Mouse (Mus musculus) liver, adult 2 months (tissue): ENCODE measurements around the gene Erg. TPM values are rescaled to one million over a fixed set of nuclear protein-coding genes. Genes with fewer than 3 reads are reported as not detected.

Experiments
- DNase-seq: peaks from one replicate; pipeline ENCODE4 v3.0.0-alpha.2; 2011; ENCODE audit warnings: low read depth, low spot score; ENCODE audit errors: extremely low read depth
- H3K27ac ChIP-seq: fragments of 200-500 bp; replicated peaks from 2 replicates; pipeline ENCODE4 v1.5.1; 2012; ENCODE audit warnings: low read depth, mild to moderate bottlenecking, control low read depth, inconsistent platforms, low read length; ENCODE audit not compliant: insufficient read depth
- H3K27me3 ChIP-seq: fragments of 200-500 bp; 2 replicates; pipeline ENCODE4 v1.6.1; 2012; ENCODE audit warnings: mild to moderate bottlenecking, moderate library complexity, low read length, inconsistent platforms; ENCODE audit not compliant: control insufficient read depth, insufficient read depth
- H3K36me3 ChIP-seq: fragments of 200-500 bp; 2 replicates; pipeline ENCODE4 v1.6.1; 2012; ENCODE audit warnings: low read length, inconsistent platforms; ENCODE audit not compliant: control insufficient read depth, insufficient read depth
- H3K4me1 ChIP-seq: fragments of 200-500 bp; 2 replicates; pipeline ENCODE4 v1.6.1; 2011; ENCODE audit warnings: low read length; ENCODE audit not compliant: control insufficient read depth, insufficient read depth
- H3K4me3 ChIP-seq: fragments of 200-500 bp; 2 replicates; pipeline ENCODE4 v1.5.1; 2011; ENCODE audit warnings: low read depth, mild to moderate bottlenecking, control low read depth, low read length, moderate library complexity; ENCODE audit not compliant: insufficient read depth
- H3K79me2 ChIP-seq: fragments of 200-500 bp; 2 replicates; pipeline ENCODE4 v1.6.1; 2012; ENCODE audit warnings: inconsistent platforms, mild to moderate bottlenecking, low read length, moderate library complexity; ENCODE audit not compliant: control insufficient read depth, insufficient read depth
- H3K9ac ChIP-seq: fragments of 200-500 bp; 2 replicates; pipeline ENCODE4 v1.6.1; 2012; ENCODE audit warnings: low read depth, mild to moderate bottlenecking, control low read depth, inconsistent platforms, low read length
- CTCF ChIP-seq: fragments of 200-500 bp; IDR thresholded peaks from 2 replicates; pipeline ENCODE4 v1.5.1; 2011; ENCODE audit warnings: low read depth, low read length, control low read depth
- POLR2A ChIP-seq: fragments of 200-500 bp; IDR thresholded peaks from 2 replicates; pipeline ENCODE4 v1.6.1; 2011; ENCODE audit warnings: low read length, control low read depth; ENCODE audit not compliant: insufficient read depth; ENCODE audit errors: extremely low read depth
- WGBS: fragments of 180-500 bp; shearing (Covaris S2); methylation state at CpG from one replicate; pipeline ENCODE4 v1.1.7; 2018; 5-methylcytosine and 5-hydroxymethylcytosine counted together
- polyA plus RNA-seq: library from polyadenylated mRNA; depleted of rRNA; stranded (reverse); fragments of >200 nt; gene quantifications from 2 replicates; pipeline ENCODE4 v1.2.3, GENCODE M21; 2012
- total RNA-seq: library from RNA; depleted of rRNA; stranded (reverse); fragments of >200 nt; gene quantifications from 2 replicates; pipeline ENCODE4 v1.2.3, GENCODE M21; 2014

Erg gene
- total and polyA plus RNA-seq, 2 experiments = 4.8 to 5.6 TPM

DNA sequence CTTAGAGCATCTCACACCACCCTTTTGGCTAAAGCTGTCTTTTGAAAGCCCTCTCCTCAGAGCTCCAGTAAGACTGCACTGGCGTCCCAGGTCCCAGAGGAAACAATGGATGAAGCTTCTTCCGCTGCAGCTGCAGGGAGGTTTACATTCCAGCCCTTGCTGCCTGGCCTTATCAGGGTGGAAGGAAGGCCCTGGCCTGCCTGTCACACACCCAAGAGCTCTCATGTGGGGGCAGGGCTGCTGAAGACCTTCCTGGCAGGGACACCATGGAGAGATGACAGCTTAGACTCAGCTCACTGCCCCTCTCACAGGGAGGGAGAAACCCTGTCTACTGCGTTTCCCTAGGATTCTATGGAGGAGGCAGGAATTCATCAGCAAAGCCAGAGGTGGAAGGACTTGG is 239.2 kb downstream of the Erg start:
- Histone ChIP-seq H3K36me3 (no peaks in the 10 kb centered on the region), H3K4me1 (peaks cover 1% of the 10 kb centered on the region; the same call in 1 of the 2 replicates), H3K27ac (peak overlapping the region; percentile 57), H3K79me2 (no peaks in the 10 kb centered on the region), H3K4me3 (no peak overlapping the region), H3K27me3 (no peaks in the 10 kb centered on the region; the same call in 1 of the 2 replicates), H3K9ac (no peak overlapping the region)
- TF ChIP-seq CTCF (no peak), POLR2A (no peak)
- WGBS = 33% methylated on average over 3 of the region's 3 CpGs
- DNase-seq = no peak

DNA sequence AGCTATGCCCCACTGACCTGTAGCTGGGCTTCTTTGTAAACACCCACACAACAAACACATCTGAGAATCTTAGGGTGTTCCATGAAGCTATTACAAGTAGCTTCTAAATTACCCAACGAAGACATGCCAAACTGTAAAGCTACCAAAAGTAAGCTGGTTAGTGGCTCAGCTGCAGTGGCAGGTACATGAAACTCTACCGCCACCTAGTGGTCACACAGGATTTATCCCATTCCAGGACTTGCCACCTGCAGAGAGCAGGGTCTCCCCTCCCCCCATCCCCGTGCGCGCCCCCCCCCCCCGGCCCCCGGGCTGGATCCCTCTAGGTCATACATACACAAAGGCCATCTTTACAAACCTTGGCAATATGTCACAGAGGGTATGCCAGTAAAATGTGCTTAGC is 240.5 kb downstream of the Erg start:
- DNase-seq = peak; percentile 45
- 2% methylated on average over 7 of the region's 7 CpGs for WGBS
- no peak overlapping the region for H3K27ac ChIP-seq
- H3K4me1 ChIP-seq = peaks cover 1% of the 10 kb centered on the region; the same call in 1 of the 2 replicates
- H3K79me2 ChIP-seq = no peaks in the 10 kb centered on the region
- TF ChIP-seq CTCF = peak; percentile 74
- no peak for TF ChIP-seq POLR2A
- H3K9ac ChIP-seq = no peak overlapping the region
- no peak overlapping the region for H3K4me3 ChIP-seq
- no peaks in the 10 kb centered on the region for H3K36me3 ChIP-seq
- H3K27me3 ChIP-seq = no peaks in the 10 kb centered on the region; the same call in 1 of the 2 replicates

DNA sequence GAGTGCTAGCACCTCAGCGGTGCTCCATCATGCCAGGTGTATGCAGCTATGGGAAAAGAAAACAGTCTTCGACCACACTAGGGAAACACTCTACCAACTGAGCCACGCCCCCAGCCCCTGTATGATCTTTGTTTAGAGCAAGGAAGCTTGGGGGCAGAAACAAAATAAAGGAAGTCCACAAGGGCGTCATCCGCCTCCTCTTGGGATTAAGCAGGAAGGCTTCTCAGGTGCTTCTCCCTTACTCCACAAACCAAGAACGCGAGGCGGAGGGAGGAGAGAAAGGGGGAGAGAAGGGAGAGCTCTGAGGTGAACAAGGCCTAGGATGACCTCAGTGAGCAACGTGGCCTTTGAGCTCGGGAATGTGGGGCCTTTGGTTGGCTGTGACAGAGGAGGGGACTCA is 241.4 kb downstream of the Erg start:
- Histone ChIP-seq H3K27me3 (no peaks in the 10 kb centered on the region; the same call in 1 of the 2 replicates), H3K36me3 (no peaks in the 10 kb centered on the region), H3K79me2 (no peaks in the 10 kb centered on the region), H3K9ac (no peak overlapping the region), H3K4me1 (peaks cover 1% of the 10 kb centered on the region; the same call in 1 of the 2 replicates), H3K27ac (no peak overlapping the region), H3K4me3 (no peak overlapping the region)
- DNase-seq = no peak
- 64% methylated on average over 10 of the region's 10 CpGs for whole genome bisulfite sequencing
- TF ChIP-seq POLR2A (no peak), CTCF (no peak)

DNA sequence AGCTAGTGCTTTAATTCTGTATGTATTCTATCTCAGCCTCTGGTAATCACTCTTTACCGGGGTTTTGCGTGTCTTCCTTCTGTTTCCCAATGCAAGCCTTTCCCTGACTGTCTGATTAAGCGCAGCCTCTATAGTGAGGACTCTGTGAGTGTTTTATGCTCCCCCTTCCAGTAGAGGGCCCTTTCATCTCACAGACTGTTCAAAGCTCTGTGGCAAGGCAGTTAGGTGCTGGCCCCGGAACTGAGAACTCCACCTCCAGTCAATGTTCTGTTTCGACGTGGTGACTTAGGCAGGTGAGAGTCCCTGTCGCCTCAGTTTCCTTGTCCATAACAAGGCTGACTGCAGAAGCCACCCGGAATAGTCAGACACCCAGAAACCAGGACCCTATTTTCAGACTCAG is 244.4 kb downstream of the Erg start:
- H3K9ac ChIP-seq = no peak overlapping the region
- WGBS = 57% methylated on average over 8 of the region's 8 CpGs

DNA sequence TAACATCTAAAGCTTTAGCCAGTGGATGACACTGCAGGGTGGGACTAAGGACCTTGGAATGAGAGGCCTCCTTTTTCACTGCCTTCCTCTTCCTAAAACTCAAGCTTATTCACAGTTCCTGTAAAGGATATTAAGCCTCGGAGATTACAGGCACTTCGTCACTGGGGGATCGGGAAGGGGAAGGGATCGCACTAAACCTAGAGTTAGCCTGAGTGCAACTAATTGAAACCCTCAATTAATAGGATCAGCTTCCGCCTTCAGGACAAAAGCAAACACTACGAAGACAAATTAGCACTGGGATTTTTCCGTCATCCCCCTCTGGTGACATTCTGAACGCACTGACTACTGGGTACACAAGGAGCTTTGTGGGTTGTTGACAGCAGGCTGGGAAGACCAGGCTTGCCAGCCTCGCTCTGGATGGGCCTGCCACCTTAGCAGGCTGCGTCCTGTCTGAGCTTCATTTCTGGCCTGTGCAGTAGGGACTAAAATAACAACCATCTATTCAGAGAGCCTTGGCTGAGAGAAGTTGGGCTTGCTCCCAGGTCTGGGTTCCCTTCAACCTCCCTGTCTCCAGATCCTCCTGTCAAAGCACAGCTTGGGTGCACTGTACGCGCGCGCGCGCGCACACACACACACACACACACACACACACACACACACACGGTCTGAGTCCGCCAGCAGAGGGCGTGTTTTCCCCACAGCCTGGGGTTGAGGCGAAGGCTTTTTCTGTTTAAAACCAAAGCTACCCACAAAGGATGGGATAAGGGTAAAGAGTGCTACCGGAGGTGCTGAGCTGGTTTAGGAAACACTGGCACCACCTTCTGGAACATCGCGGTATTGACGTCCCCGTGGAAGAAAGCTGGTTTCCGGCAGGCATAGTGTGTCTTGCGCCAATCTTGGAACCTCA is 245.3 kb downstream of the Erg start:
- peak; percentile 23 for DNase-seq
- H3K36me3 ChIP-seq = no peaks in the 10 kb centered on the region
- H3K27me3 ChIP-seq = no peaks in the 10 kb centered on the region; the same call in 1 of the 2 replicates
- H3K4me3 ChIP-seq = no peak overlapping the region
- no peak overlapping the region for H3K27ac ChIP-seq
- no peaks in the 10 kb centered on the region for H3K4me1 ChIP-seq
- no peaks in the 10 kb centered on the region for H3K79me2 ChIP-seq
- 36% methylated on average over 28 of the region's 28 CpGs for WGBS
- TF ChIP-seq CTCF = peak; percentile 79
- no peak for TF ChIP-seq POLR2A
- H3K9ac ChIP-seq = no peak overlapping the region

More for the DNA sequence above, 244.4 kb downstream of the Erg start:
- TF ChIP-seq POLR2A = no peak
- no peak for TF ChIP-seq CTCF
- H3K27ac ChIP-seq = no peak overlapping the region
- no peaks in the 10 kb centered on the region for H3K79me2 ChIP-seq
- H3K27me3 ChIP-seq = no peaks in the 10 kb centered on the region; the same call in 1 of the 2 replicates
- no peak for DNase-seq
- H3K36me3 ChIP-seq = no peaks in the 10 kb centered on the region
- H3K4me1 ChIP-seq = peaks cover 1% of the 10 kb centered on the region; the same call in 1 of the 2 replicates
- no peak overlapping the region for H3K4me3 ChIP-seq

DNA sequence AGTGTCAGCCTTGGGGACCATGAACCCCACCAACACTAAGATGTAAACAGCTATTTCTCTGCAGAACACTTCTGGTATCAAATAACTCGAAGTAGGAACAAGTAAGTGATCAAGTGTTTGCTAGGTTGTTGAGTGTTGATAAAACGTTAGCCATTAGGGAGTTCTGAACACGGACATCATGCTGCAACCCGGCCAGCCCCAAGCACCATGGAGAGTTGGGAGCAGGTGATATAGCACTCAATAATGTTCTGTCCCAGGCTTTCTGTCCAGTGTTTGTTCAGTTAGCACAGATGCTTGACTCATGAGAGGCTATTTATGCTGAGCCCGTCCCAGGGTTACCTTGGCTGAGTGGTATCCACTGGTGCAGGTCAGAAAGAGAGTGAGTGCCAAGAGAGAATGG is 254.2 kb downstream of the Erg start:
- no peaks in the 10 kb centered on the region for H3K79me2 ChIP-seq
- H3K27me3 ChIP-seq = 0 out of 2 replicates have a peak, but pooled peaks cover 2% of the 10 kb centered on the region
- WGBS = 75% methylated on average over 5 of the region's 5 CpGs
- no peak overlapping the region for H3K4me3 ChIP-seq
- H3K27ac ChIP-seq = no peak overlapping the region
- H3K9ac ChIP-seq = no peak overlapping the region
- DNase-seq = no peak
- no peak for TF ChIP-seq CTCF
- TF ChIP-seq POLR2A = no peak
- no peaks in the 10 kb centered on the region for H3K36me3 ChIP-seq
- H3K4me1 ChIP-seq = no peaks in the 10 kb centered on the region
